Mouse (Mus musculus): ENCODE data around the gene Tmem209. TPM values are rescaled to one million over a fixed set of nuclear protein-coding genes. Genes with fewer than 3 reads are reported as not detected.

Tmem209 gene
- polyA plus RNA-seq, 1 experiment from 2014 or later: 28.9 TPM

- 89% methylated on average over 6 of the region's 6 CpGs for WGBS
- H3K36me3 ChIP-seq (ENCODE audit: control insufficient read depth, insufficient read depth, low read length): no peaks in the 10 kb centered on the region
These were observed 32.7 kb upstream of the Tmem209 start for GRCm38 (mm10) chr6:30542277-30542676.

GRCm38 (mm10) chr6:30541009-30541799 is 31.6 kb upstream of the Tmem209 start, which contains the start of gene Cpa2:
Gene Cpa2, plus strand, starts transcription at chr6:30541582.
- WGBS: 74% methylated on average over 11 of the region's 11 CpGs
- Histone ChIP-seq H3K27ac (ENCODE audit: low read depth, low read length) (no peak within 1 kb of the TSS), H3K4me2 (ENCODE audit: low read depth, low read length) (no peak within 1 kb of the TSS), H3K36me3 (ENCODE audit: control insufficient read depth, insufficient read depth, low read length) (no peaks in the 10 kb centered on the region), H3K4me3 (ENCODE audit: low read depth, low read length) (no peak within 1 kb of the TSS), H3K9ac (replicated peaks; ENCODE audit: low read depth, low read length) (no peak within 1 kb of the TSS), H3K27me3 (ENCODE audit: control insufficient read depth, insufficient read depth, low read length) (no peaks in the 10 kb centered on the region), H3K4me1 (ENCODE audit: control insufficient read depth, insufficient read depth, low read length) (peaks cover 5% of the 10 kb centered on the region; the same call in 1 of the 2 replicates), H3K9me3 (ENCODE audit: control insufficient read depth, low read length) (no peaks in the 10 kb centered on the region)
- ATAC-seq (ENCODE audit: low read depth): no peak

More at GRCm38 (mm10) chr6:30542277-30542676, 32.7 kb upstream of the Tmem209 start:
- Histone ChIP-seq H3K9ac (replicated peaks; ENCODE audit: low read depth, low read length) (no peak overlapping the region), H3K9me3 (ENCODE audit: control insufficient read depth, low read length) (no peaks in the 10 kb centered on the region), H3K27ac (ENCODE audit: low read depth, low read length) (no peak overlapping the region), H3K4me3 (ENCODE audit: low read depth, low read length) (no peak overlapping the region), H3K4me1 (ENCODE audit: control insufficient read depth, insufficient read depth, low read length) (peaks cover 10% of the 10 kb centered on the region), H3K27me3 (ENCODE audit: control insufficient read depth, insufficient read depth, low read length) (no peaks in the 10 kb centered on the region), H3K4me2 (ENCODE audit: low read depth, low read length) (no peak overlapping the region)
- ATAC-seq (ENCODE audit: low read depth): no peak

GRCm38 (mm10) chr6:30538800-30539199 is 29.2 kb upstream of the Tmem209 start:
- Histone ChIP-seq H3K27me3 (ENCODE audit: control insufficient read depth, insufficient read depth, low read length) (no peaks in the 10 kb centered on the region), H3K4me3 (ENCODE audit: low read depth, low read length) (no peak overlapping the region), H3K4me1 (ENCODE audit: control insufficient read depth, insufficient read depth, low read length) (no peaks in the 10 kb centered on the region), H3K4me2 (ENCODE audit: low read depth, low read length) (no peak overlapping the region), H3K36me3 (ENCODE audit: control insufficient read depth, insufficient read depth, low read length) (no peaks in the 10 kb centered on the region), H3K9ac (replicated peaks; ENCODE audit: low read depth, low read length) (no peak overlapping the region), H3K27ac (ENCODE audit: low read depth, low read length) (no peak overlapping the region), H3K9me3 (ENCODE audit: control insufficient read depth, low read length) (no peaks in the 10 kb centered on the region)
- WGBS: 86% methylated on average over 5 of the region's 5 CpGs
- no peak for ATAC-seq (ENCODE audit: low read depth)

- Histone ChIP-seq H3K27me3 (ENCODE audit: control insufficient read depth, insufficient read depth, low read length) (no peaks in the 10 kb centered on the region), H3K4me1 (ENCODE audit: control insufficient read depth, insufficient read depth, low read length) (no peaks in the 10 kb centered on the region), H3K4me2 (ENCODE audit: low read depth, low read length) (no peak overlapping the region), H3K27ac (ENCODE audit: low read depth, low read length) (no peak overlapping the region), H3K9ac (replicated peaks; ENCODE audit: low read depth, low read length) (no peak overlapping the region), H3K9me3 (ENCODE audit: control insufficient read depth, low read length) (no peaks in the 10 kb centered on the region), H3K36me3 (ENCODE audit: control insufficient read depth, insufficient read depth, low read length) (no peaks in the 10 kb centered on the region), H3K4me3 (ENCODE audit: low read depth, low read length) (no peak overlapping the region)
- ATAC-seq (ENCODE audit: low read depth): no peak
- WGBS: 73% methylated on average over 10 of the region's 10 CpGs
These were observed 28.7 kb upstream of the Tmem209 start for GRCm38 (mm10) chr6:30538240-30538639.

- Histone ChIP-seq H3K9me3 (ENCODE audit: control insufficient read depth, low read length) (no peaks in the 10 kb centered on the region), H3K36me3 (ENCODE audit: control insufficient read depth, insufficient read depth, low read length) (no peaks in the 10 kb centered on the region), H3K9ac (replicated peaks; ENCODE audit: low read depth, low read length) (no peak overlapping the region), H3K4me1 (ENCODE audit: control insufficient read depth, insufficient read depth, low read length) (no peaks in the 10 kb centered on the region), H3K4me2 (ENCODE audit: low read depth, low read length) (no peak overlapping the region), H3K27me3 (ENCODE audit: control insufficient read depth, insufficient read depth, low read length) (no peaks in the 10 kb centered on the region), H3K4me3 (ENCODE audit: low read depth, low read length) (no peak overlapping the region), H3K27ac (ENCODE audit: low read depth, low read length) (no peak overlapping the region)
- WGBS: 40% methylated on average over 3 of the region's 3 CpGs
- no peak for ATAC-seq (ENCODE audit: low read depth)
These were observed 25.8 kb upstream of the Tmem209 start for GRCm38 (mm10) chr6:30535340-30535739.

- no peak overlapping the region for H3K4me3 ChIP-seq (ENCODE audit: low read depth, low read length)
- no peak overlapping the region for H3K27ac ChIP-seq (ENCODE audit: low read depth, low read length)
- WGBS: 77% methylated on average over 6 of the region's 6 CpGs
- no peak overlapping the region for H3K4me2 ChIP-seq (ENCODE audit: low read depth, low read length)
- no peak overlapping the region for H3K9ac ChIP-seq (replicated peaks; ENCODE audit: low read depth, low read length)
- no peaks in the 10 kb centered on the region for H3K27me3 ChIP-seq (ENCODE audit: control insufficient read depth, insufficient read depth, low read length)
- no peaks in the 10 kb centered on the region for H3K4me1 ChIP-seq (ENCODE audit: control insufficient read depth, insufficient read depth, low read length)
- H3K9me3 ChIP-seq (ENCODE audit: control insufficient read depth, low read length): no peaks in the 10 kb centered on the region
- no peak for ATAC-seq (ENCODE audit: low read depth)
- H3K36me3 ChIP-seq (ENCODE audit: control insufficient read depth, insufficient read depth, low read length): no peaks in the 10 kb centered on the region
These were observed 19.2 kb upstream of the Tmem209 start for GRCm38 (mm10) chr6:30528800-30529199.

GRCm38 (mm10) chr6:30526586-30527515 is 17.3 kb upstream of the Tmem209 start:
- WGBS: 10% methylated on average over 19 of the region's 19 CpGs
- ATAC-seq (ENCODE audit: low read depth): peak; percentile 61; the same call in 1 of the 2 replicates
- no peak overlapping the region for H3K9ac ChIP-seq (replicated peaks; ENCODE audit: low read depth, low read length)

GRCm38 (mm10) chr6:30525456-30526332 is 16.1 kb upstream of the Tmem209 start:
- Histone ChIP-seq H3K27me3 (ENCODE audit: control insufficient read depth, insufficient read depth, low read length) (no peaks in the 10 kb centered on the region), H3K27ac (ENCODE audit: low read depth, low read length) (no peak overlapping the region), H3K36me3 (ENCODE audit: control insufficient read depth, insufficient read depth, low read length) (no peaks in the 10 kb centered on the region), H3K4me3 (ENCODE audit: low read depth, low read length) (no peak overlapping the region), H3K4me1 (ENCODE audit: control insufficient read depth, insufficient read depth, low read length) (no peaks in the 10 kb centered on the region), H3K9ac (replicated peaks; ENCODE audit: low read depth, low read length) (no peak overlapping the region), H3K4me2 (ENCODE audit: low read depth, low read length) (no peak overlapping the region), H3K9me3 (ENCODE audit: control insufficient read depth, low read length) (no peaks in the 10 kb centered on the region)
- no peak for ATAC-seq (ENCODE audit: low read depth)
- 62% methylated on average over 7 of the region's 7 CpGs for WGBS

More at GRCm38 (mm10) chr6:30526586-30527515, 17.3 kb upstream of the Tmem209 start:
- Histone ChIP-seq H3K36me3 (ENCODE audit: control insufficient read depth, insufficient read depth, low read length) (no peaks in the 10 kb centered on the region), H3K27ac (ENCODE audit: low read depth, low read length) (peak overlapping the region; percentile 71), H3K27me3 (ENCODE audit: control insufficient read depth, insufficient read depth, low read length) (no peaks in the 10 kb centered on the region), H3K4me3 (ENCODE audit: low read depth, low read length) (no peak overlapping the region), H3K4me2 (ENCODE audit: low read depth, low read length) (peak overlapping the region; percentile 42), H3K4me1 (ENCODE audit: control insufficient read depth, insufficient read depth, low read length) (no peaks in the 10 kb centered on the region), H3K9me3 (ENCODE audit: control insufficient read depth, low read length) (no peaks in the 10 kb centered on the region)
